Mouse (Mus musculus) liver, adult 2 months (tissue): ENCODE results near the gene Aox1.

Experiments
- CTCF ChIP-seq: fragments of 200-500 bp; IDR thresholded peaks from 2 replicates; pipeline ENCODE4 v1.5.1; 2011; ENCODE audit warnings: low read depth, low read length, control low read depth
- POLR2A ChIP-seq: fragments of 200-500 bp; IDR thresholded peaks from 2 replicates; pipeline ENCODE4 v1.6.1; 2011; ENCODE audit warnings: low read length, control low read depth; ENCODE audit not compliant: insufficient read depth; ENCODE audit errors: extremely low read depth

DNA sequence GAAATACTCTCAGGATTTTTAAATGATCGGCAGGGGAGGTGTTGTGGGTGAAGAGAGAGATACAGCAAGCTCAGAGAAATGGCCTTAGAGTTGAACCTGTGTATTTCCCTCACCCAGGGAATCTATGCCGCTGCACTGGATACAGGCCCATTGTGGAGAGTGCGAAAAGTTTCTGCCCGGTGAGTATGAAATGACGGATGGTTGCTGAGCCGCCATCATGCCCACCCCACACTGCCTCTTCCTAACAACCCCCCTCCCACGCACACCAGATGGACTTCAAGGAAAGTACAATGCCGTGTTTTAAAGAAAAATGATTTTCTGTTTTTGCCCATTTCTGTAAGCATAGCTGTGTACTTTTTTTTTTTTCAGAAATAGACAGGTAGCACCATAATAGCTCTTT is 95.2 kb downstream of the Aox1 start:
- TF ChIP-seq CTCF, result no peak
- TF ChIP-seq POLR2A, result no peak
